Mouse (Mus musculus) stomach, embryonic 14.5 days (tissue): Measurements from ENCODE around the gene Ralb. TPM values are rescaled to one million over a fixed set of nuclear protein-coding genes. Genes with fewer than 3 reads are reported as not detected.

Experiments used
- ATAC-seq: fragments of 200-750 bp; cut with Nextera tagmentation; 2 replicates; pipeline ENCODE4 v1.8.0; 2017; ENCODE audit warnings: low read depth, moderate TSS enrichment; ENCODE audit not compliant: insufficient number of reproducible peaks, insufficient read depth, low FRiP score
- H3K27ac ChIP-seq: fragments of 300-500 bp; sonication (generic); 2 replicates; pipeline ENCODE4 v1.5.1; 2014; ENCODE audit warnings: mild to moderate bottlenecking, low read length, moderate library complexity, mixed read lengths
- H3K27me3 ChIP-seq: fragments of 300-500 bp; sonication (generic); 2 replicates; pipeline ENCODE4 v1.6.1; 2014; ENCODE audit warnings: low read length, control low read depth, mixed read lengths; ENCODE audit not compliant: control insufficient read depth, insufficient read depth
- H3K36me3 ChIP-seq: fragments of 300-500 bp; sonication (generic); 2 replicates; pipeline ENCODE4 v1.6.1; 2014; ENCODE audit warnings: mild to moderate bottlenecking, control low read depth, low read length, moderate library complexity, mixed read lengths; ENCODE audit not compliant: control insufficient read depth, insufficient read depth
- H3K4me1 ChIP-seq: fragments of 300-500 bp; sonication (generic); 2 replicates; pipeline ENCODE4 v1.6.1; 2014; ENCODE audit warnings: low read length, control low read depth, mixed read lengths; ENCODE audit not compliant: control insufficient read depth, insufficient read depth
- H3K4me2 ChIP-seq: fragments of 300-500 bp; sonication (generic); replicated peaks from 2 replicates; pipeline ENCODE4 v1.6.1; 2014; ENCODE audit warnings: low read depth, low read length, control low read depth
- H3K4me3 ChIP-seq: fragments of 300-500 bp; sonication (generic); 2 replicates; pipeline ENCODE4 v1.5.1; 2014; ENCODE audit warnings: low read depth, low read length, control low read depth
- H3K9ac ChIP-seq: fragments of 300-500 bp; sonication (generic); replicated peaks from 2 replicates; pipeline ENCODE4 v1.6.1; 2014; ENCODE audit warnings: low read depth, mild to moderate bottlenecking, control low read depth, low read length, moderate library complexity, mixed read lengths
- H3K9me3 ChIP-seq: fragments of 300-500 bp; sonication (generic); 2 replicates; pipeline ENCODE4 v1.6.1; 2016; ENCODE audit warnings: low read depth, low read length, control low read depth; ENCODE audit not compliant: control insufficient read depth
- WGBS: fragments of 180-500 bp; shearing (Covaris S2); extraction: QIAGEN DNeasy Blood & Tissue Kit; methylation state at CpG from one replicate; pipeline ENCODE4 v1.1.7; 2014; 5-methylcytosine and 5-hydroxymethylcytosine counted together
- polyA plus RNA-seq: library from polyadenylated mRNA; unstranded; fragments of >200 nt; fragmentation: Nextera tagmentation; extraction: Ambion mirVana; gene quantifications from 2 replicates; pipeline ENCODE4 v1.2.1, GENCODE M21; 2014

Gene Ralb
- polyA plus RNA-seq, 1 experiment from 2014 or later, result 103 TPM

DNA sequence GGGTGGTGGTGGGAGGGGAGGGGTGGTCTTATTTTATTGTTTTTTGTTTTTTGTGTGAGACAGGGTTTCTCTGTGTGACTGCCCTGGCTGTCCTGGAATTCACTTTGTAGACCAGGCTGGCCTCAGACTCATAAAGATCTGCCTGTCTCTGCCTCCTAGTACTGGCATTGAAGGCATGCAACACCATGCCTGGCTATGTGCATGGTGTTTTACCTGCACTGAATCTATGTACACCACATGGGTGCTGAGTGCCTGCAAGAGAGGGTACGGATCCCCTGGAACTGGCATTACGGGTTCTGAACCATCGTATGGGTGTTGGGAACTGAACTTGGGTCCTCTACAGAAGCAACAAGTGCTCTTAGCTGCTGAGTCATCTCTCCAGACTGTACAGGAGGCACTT is 1.4 kb upstream of the Ralb start:
- no peaks in the 10 kb centered on the region for H3K36me3 ChIP-seq
- H3K4me3 ChIP-seq, result no peak overlapping the region
- H3K27ac ChIP-seq, result no peak overlapping the region
- no peak overlapping the region for H3K9ac ChIP-seq
- H3K4me1 ChIP-seq, result peaks cover 18% of the 10 kb centered on the region; the same call in 1 of the 2 replicates
- 90% methylated on average over 3 of the region's 3 CpGs for WGBS
- no peaks in the 10 kb centered on the region for H3K9me3 ChIP-seq
- H3K27me3 ChIP-seq, result no peaks in the 10 kb centered on the region
- ATAC-seq, result no peak
- H3K4me2 ChIP-seq, result no peak overlapping the region

DNA sequence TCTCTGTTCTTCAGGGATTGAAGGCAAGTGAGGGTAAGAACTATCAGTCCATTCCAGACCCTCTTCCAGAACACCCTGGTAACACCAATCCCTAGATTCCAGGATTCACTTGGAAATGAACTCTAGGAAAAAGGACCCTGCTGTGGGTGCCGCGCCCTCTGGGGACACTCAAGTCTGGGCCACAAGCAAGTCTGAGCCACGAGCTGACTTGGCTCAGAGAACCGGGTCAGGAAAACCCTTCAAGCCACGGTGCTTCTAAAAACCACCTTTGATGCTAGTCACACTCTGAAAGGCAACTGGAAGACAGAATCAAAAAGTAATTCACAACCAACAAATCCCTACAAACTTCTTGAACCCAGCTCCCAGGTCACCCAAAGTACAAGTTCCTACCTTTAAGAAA is 786 bp downstream of the Ralb start:
- H3K36me3 ChIP-seq, result peaks cover 3% of the 10 kb centered on the region; the same call in 1 of the 2 replicates
- H3K9ac ChIP-seq, result peak overlapping the region; percentile 77
- no peaks in the 10 kb centered on the region for H3K9me3 ChIP-seq
- peaks cover 14% of the 10 kb centered on the region; the same call in 1 of the 2 replicates for H3K4me1 ChIP-seq
- 11% methylated on average over 5 of the region's 5 CpGs for WGBS
- H3K27ac ChIP-seq, result peak overlapping the region; percentile 67; the same call in 1 of the 2 replicates
- H3K27me3 ChIP-seq, result no peaks in the 10 kb centered on the region
- peak overlapping the region; percentile 84 for H3K4me2 ChIP-seq
- no peak for ATAC-seq
- H3K4me3 ChIP-seq, result peak overlapping the region; percentile 71

DNA sequence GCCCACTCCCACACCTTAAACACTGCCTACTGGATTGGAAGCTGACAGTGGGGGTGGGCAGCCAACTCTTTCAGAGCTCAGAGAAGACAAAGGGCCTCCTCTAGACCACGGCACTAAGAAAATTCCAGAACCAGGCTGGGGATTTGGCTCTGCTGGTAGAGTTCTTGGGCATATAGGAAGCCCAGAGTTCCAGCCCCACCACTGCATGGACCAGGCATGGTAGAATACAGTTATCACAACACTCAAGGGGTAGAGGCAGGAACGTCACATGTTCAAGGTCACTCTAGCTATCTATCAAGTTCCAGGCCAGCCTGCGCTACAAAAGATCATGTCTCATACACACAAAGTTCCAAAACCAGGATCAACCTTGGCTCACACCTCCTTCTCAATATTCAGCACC is 1.4 kb downstream of the Ralb start:
- Histone ChIP-seq H3K4me1 (peaks cover 14% of the 10 kb centered on the region; the same call in 1 of the 2 replicates), H3K9ac (peak overlapping the region; percentile 77; the same call in 1 of the 2 replicates), H3K9me3 (no peaks in the 10 kb centered on the region), H3K4me3 (peak overlapping the region; percentile 71), H3K36me3 (peaks cover 3% of the 10 kb centered on the region; the same call in 1 of the 2 replicates), H3K4me2 (peak overlapping the region; percentile 84), H3K27ac (no peak overlapping the region; the same call in 1 of the 2 replicates), H3K27me3 (no peaks in the 10 kb centered on the region)
- ATAC-seq, result no peak
- WGBS, result 78% methylated on average over 3 of the region's 3 CpGs

GRCm38 (mm10) chr1:119502729-119503128 is 1.9 kb downstream of the Ralb start:
- Histone ChIP-seq H3K4me1 (peaks cover 14% of the 10 kb centered on the region; the same call in 1 of the 2 replicates), H3K36me3 (peaks cover 3% of the 10 kb centered on the region; the same call in 1 of the 2 replicates), H3K4me3 (0 out of 2 replicates have a peak overlapping the region, but pooled peaks have one; percentile 71), H3K27me3 (no peaks in the 10 kb centered on the region), H3K9ac (no peak overlapping the region), H3K9me3 (no peaks in the 10 kb centered on the region), H3K4me2 (peak overlapping the region; percentile 84), H3K27ac (no peak overlapping the region)
- ATAC-seq, result no peak
- 90% methylated on average over 11 of the region's 11 CpGs for WGBS

DNA sequence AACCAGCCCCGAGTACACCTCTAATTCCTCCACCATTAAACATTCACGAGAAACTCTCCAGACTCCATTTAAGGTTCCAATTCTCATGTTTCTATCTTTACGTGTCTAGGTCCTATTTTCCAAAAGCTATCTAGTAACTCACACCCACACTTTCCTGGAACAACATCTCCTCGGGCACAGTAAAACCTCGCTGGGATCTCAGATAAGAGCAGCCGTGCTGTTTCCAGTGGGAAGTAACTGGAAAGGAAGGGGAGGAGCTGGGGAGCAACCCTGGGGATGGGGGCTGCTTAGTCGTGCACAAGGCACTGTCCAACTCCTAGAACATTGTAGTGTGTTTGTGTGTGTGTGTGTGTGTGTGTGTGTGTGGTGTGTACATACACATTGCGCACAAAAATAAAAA is 2.7 kb downstream of the Ralb start:
- H3K9ac ChIP-seq, result no peak overlapping the region
- WGBS, result 82% methylated on average over 8 of the region's 8 CpGs
- H3K9me3 ChIP-seq, result no peaks in the 10 kb centered on the region
- H3K36me3 ChIP-seq, result peaks cover 3% of the 10 kb centered on the region; the same call in 1 of the 2 replicates
- no peak overlapping the region for H3K4me3 ChIP-seq
- ATAC-seq, result no peak
- peaks cover 15% of the 10 kb centered on the region; the same call in 1 of the 2 replicates for H3K4me1 ChIP-seq
- no peak overlapping the region for H3K27ac ChIP-seq
- no peaks in the 10 kb centered on the region for H3K27me3 ChIP-seq
- no peak overlapping the region for H3K4me2 ChIP-seq

- peaks cover 12% of the 10 kb centered on the region; the same call in 1 of the 2 replicates for H3K4me1 ChIP-seq
- ATAC-seq, result no peak
- no peak overlapping the region for H3K4me2 ChIP-seq
- no peak overlapping the region for H3K4me3 ChIP-seq
- H3K9ac ChIP-seq, result no peak overlapping the region
- 86% methylated on average over 10 of the region's 10 CpGs for WGBS
- no peak overlapping the region for H3K27ac ChIP-seq
- H3K9me3 ChIP-seq, result no peaks in the 10 kb centered on the region
- H3K36me3 ChIP-seq, result peaks cover 3% of the 10 kb centered on the region; the same call in 1 of the 2 replicates
- no peaks in the 10 kb centered on the region for H3K27me3 ChIP-seq
These were observed 5.1 kb downstream of the Ralb start for GRCm38 (mm10) chr1:119499456-119499855.

GRCm38 (mm10) chr1:119498536-119499231 is 5.9 kb downstream of the Ralb start:
- H3K9me3 ChIP-seq, result no peaks in the 10 kb centered on the region
- peaks cover 3% of the 10 kb centered on the region; the same call in 1 of the 2 replicates for H3K36me3 ChIP-seq
- H3K9ac ChIP-seq, result no peak overlapping the region
- peaks cover 10% of the 10 kb centered on the region; the same call in 1 of the 2 replicates for H3K4me1 ChIP-seq
- H3K4me3 ChIP-seq, result no peak overlapping the region
- no peak for ATAC-seq
- no peak overlapping the region for H3K27ac ChIP-seq
- no peak overlapping the region for H3K4me2 ChIP-seq
- H3K27me3 ChIP-seq, result no peaks in the 10 kb centered on the region
- WGBS, result 84% methylated on average over 9 of the region's 9 CpGs

- no peaks in the 10 kb centered on the region for H3K9me3 ChIP-seq
- no peak overlapping the region for H3K4me2 ChIP-seq
- 72% methylated on average over 5 of the region's 5 CpGs for WGBS
- H3K36me3 ChIP-seq, result peaks cover 3% of the 10 kb centered on the region; the same call in 1 of the 2 replicates
- ATAC-seq, result no peak
- no peak overlapping the region for H3K9ac ChIP-seq
- H3K4me1 ChIP-seq, result peaks cover 9% of the 10 kb centered on the region; the same call in 1 of the 2 replicates
- H3K27ac ChIP-seq, result no peak overlapping the region
- no peaks in the 10 kb centered on the region for H3K27me3 ChIP-seq
- no peak overlapping the region for H3K4me3 ChIP-seq
These were observed 7.1 kb downstream of the Ralb start for GRCm38 (mm10) chr1:119497346-119498004.
